Mouse (Mus musculus): Measurements from ENCODE around the gene Aqp9.

- TF ChIP-seq MAZ (IDR thresholded peaks at IDR 0.05; ENCODE audit: low read depth, low read length) = no peak
- no peak for TF ChIP-seq CTCF (conservative IDR thresholded peaks at IDR 0.05 in 1 of 2, IDR thresholded peaks at IDR 0.05 in 1 of 2; ENCODE audit: low read depth in 2 of 2, low read length in 2 of 2)
- no peak for TF ChIP-seq TBP (conservative IDR thresholded peaks at IDR 0.05; ENCODE audit: low read depth, low read length)
- TF ChIP-seq POLR2A (IDR thresholded peaks at IDR 0.05; ENCODE audit: low read depth, low read length) = no peak
Measured at GRCm38 (mm10) chr9:71066491-71066890, 102.0 kb downstream of the Aqp9 start.

Data from CH12.LX (cell line).